Mouse (Mus musculus): ENCODE measurements around the gene Spag5.

DNA sequence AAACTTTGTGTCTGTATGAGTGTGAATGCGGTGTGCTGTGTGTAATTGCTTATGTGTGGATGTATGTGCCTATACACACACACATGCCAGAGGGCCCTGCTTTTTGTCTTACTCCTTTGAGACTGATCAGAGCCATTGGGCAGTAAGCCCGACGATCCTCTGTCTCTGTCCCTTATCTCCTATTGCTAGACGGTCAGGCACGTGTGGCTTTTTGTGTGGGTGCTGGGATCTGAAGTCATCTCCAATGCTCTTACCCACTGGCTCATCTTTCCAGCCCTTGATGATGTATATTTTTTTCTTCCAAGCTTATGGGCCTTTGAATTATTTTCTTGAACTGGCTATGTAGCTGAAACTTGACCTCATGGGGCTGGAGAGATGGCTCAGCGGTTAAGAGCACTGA is 53.6 kb downstream of the Spag5 start:
- no peak for TF ChIP-seq CTCF (IDR thresholded peaks at IDR 0.05; ENCODE audit: low read depth, low read length)
- TF ChIP-seq EP300 (IDR thresholded peaks at IDR 0.05; ENCODE audit: insufficient read depth, low read depth, low read length), result no peak
- TF ChIP-seq POLR2A (IDR thresholded peaks at IDR 0.05; ENCODE audit: insufficient read depth, low read length), result no peak

Measured in ES-Bruce4 (cell line).